Mouse (Mus musculus) R1 (cell line): ENCODE data around the gene Sh3bp5l.

ENCODE experiments used
- DNase-seq: peaks from one replicate; pipeline ENCODE4 v3.0.0-alpha.2; 2018; ENCODE audit warnings: low read depth, low spot score

Gene Sh3bp5l

GRCm38 (mm10) chr11:58377686-58378085, 47.2 kb downstream of the Sh3bp5l start:
- DNase-seq = no peak

DNA sequence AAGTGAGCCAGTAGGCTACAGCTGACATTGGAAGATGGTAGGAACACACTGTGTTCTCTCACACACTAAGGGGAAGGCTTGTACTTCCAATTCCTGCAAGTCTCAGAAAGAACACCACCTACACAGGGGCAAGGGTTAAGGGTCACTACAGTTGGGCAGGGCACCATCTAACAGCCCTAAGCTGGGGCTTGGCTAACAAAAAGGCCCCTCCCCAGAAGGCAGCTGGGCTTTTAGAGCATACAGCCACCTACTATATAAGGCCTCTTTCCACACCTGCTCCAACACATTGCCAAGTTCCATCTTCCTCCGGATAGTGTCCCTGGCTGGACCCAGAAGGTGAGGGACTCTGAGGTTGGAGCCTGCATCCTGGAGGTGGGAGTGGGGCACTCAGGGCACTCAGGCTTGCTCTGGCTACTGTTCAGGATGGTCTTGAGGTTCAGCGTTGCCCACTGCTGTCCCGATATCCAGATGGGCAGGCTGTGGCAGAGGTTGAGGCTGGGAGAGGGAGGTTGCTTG, 48.3 kb downstream of the Sh3bp5l start, which contains the start of gene Lypd8:
Lypd8 (plus strand) TSS at position 281 of the 516 bp plus-strand sequence.
- DNase-seq = no peak

DNA sequence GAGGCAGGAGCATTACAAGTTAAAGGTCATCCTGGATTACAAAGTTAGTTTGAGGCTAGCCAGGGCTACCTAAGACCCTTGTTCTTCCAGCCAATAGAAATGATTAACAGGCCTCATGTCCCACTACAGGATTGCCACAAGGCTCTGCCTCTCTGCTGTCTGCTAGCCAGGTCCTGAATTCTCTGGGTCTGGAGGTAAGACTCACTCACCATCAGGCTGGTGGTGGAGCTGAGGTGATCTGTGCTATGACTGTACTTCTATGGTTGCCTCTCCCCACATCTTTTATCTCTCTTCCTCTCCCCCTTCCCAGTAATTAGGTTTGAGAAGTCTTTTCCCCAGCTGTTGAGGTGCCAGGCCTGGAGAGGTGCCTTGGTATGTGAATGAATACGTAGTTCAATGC, 49.0 kb downstream of the Sh3bp5l start:
- no peak for DNase-seq

DNA sequence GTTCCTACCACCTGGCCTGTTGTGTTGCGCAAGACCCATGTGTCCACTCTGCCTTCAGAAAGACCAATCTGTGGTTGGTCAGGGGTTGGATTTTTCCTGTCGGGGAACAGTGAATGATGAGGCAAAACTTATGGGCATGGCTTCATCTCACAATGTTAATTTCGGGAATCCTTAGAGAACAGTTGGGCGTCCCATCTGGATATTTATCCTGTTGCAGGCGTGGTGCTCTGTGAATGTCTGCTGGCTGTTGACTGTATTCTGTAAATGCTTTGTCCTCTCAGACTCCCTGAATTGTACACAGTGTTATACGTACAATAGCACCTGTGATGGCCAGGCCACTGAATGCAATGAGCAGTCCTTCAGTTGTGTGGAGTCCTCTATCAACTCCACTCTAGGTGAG, 51.9 kb downstream of the Sh3bp5l start:
- no peak for DNase-seq
